Mouse (Mus musculus) CH12.LX (cell line): ENCODE results near the gene Ccdc60.

ENCODE experiments used
- BHLHE40 ChIP-seq: IDR thresholded peaks from 2 replicates; pipeline ENCODE4 v1.6.1; 2011; ENCODE audit warnings: mild to moderate bottlenecking, low read depth, low read length, improper control_type of control experiment
- CTCF ChIP-seq, 2 experiments: IDR thresholded peaks in 1 of 2; conservative IDR thresholded peaks in 1 of 2; 2 replicates each; pipeline ENCODE4 v1.5.1; 2011 to 2012; ENCODE audit warnings: low read depth in 2 of 2, low read length in 2 of 2, improper control_type of control experiment in 1 of 2, inconsistent platforms in 1 of 2, mild to moderate bottlenecking in 1 of 2, moderate library complexity in 1 of 2
- EP300 ChIP-seq: IDR thresholded peaks from 2 replicates; pipeline ENCODE4 v1.6.1; 2011; ENCODE audit warnings: low read length, improper control_type of control experiment
- MAZ ChIP-seq: IDR thresholded peaks from 2 replicates; pipeline ENCODE4 v1.6.1; 2012; ENCODE audit warnings: low read depth, mild to moderate bottlenecking, inconsistent platforms, low read length, improper control_type of control experiment, moderate library complexity
- NRF1 ChIP-seq: IDR thresholded peaks from 2 replicates; pipeline ENCODE4 v1.6.1; 2014; ENCODE audit warnings: low read depth, mild to moderate bottlenecking, inconsistent platforms, low read length, improper control_type of control experiment, moderate library complexity
- RAD21 ChIP-seq: IDR thresholded peaks from 2 replicates; pipeline ENCODE4 v1.6.1; 2011; ENCODE audit warnings: low read depth, mild to moderate bottlenecking, low read length, improper control_type of control experiment, moderate library complexity

DNA sequence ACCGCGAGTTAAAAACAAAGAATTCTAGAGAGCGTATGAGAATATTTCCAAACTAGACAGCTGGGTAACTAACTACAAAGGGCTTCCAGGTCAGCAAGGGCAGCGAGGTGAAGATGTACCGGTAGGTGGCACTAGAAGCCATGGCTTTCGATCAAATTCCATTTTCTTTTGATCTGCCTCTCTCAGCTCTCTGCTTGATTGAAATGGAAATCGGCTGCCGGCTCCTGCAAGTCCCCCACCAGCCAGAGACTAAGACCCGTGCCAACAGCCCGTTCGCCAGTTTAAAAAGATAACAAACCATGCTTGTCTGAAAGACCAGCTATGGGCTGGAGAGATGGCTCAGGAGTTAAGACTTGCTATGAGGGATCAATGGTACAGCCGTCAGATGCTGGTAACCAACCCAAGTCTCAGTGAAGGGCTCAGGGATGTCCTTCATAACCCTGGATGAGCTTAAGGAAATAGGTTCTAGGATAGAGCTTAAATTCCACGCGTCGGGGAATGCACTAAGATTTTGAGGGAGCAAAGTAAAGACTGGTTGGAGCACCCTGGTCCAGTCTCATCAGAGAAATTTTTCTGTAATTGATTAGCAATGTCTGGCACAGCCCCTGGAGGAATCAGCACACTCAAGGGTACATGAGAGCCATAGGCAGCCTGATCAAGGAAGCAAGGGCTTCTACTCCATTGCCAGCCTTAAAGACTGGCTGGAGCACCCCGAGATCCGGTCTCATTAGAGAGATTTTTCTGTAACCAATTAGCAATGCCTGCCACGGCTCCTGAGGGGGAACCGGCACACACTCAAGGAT lies 56.7 kb downstream of the Ccdc60 start:
- TF ChIP-seq CTCF (conservative IDR thresholded peaks at IDR 0.05 in 1 of 2, IDR thresholded peaks at IDR 0.05 in 1 of 2; ENCODE audit: low read depth in 2 of 2, low read length in 2 of 2) (no peak), BHLHE40 (no peak), MAZ (no peak), RAD21 (no peak), EP300 (no peak), NRF1 (no peak)
